32 mouse cellular contexts compared by ENCODE assay signal in genomic region chr8:106442740-106443139, GRCm38 (mm10). TPM values are rescaled to one million over a fixed set of nuclear protein-coding genes. Genes with fewer than 3 reads are reported as not detected.
DNase-seq lines count a peak whose midpoint lies in the region; ATAC-seq and TF ChIP-seq lines count a peak whose summit lies in the region.
"Had no signal": no experiment of that assay in that cellular context is flagged by ENCODE, and none has a peak within 500 bp of the region (broad histone marks: within the 10 kb centered on the region; RNA-seq: fewer than 3 reads in every experiment).

No protein-coding gene starts in this region.

- no peak for ATAC-seq in kidney, postnatal 0 days (replicated peaks; ENCODE audit: low FRiP score, low read depth)
- no peak for ATAC-seq in intestine, embryonic 16.5 days
- ATAC-seq: activated CD4-positive, CD25-positive, alpha-beta regulatory T cell, adult 4 months; forebrain, embryonic 14.5 days; forebrain, embryonic 16.5 days; Patski had no signal

- TF ChIP-seq POLR2A in ES-Bruce4 (IDR thresholded peaks at IDR 0.05; ENCODE audit: insufficient read depth, low read length) = no peak

- no peaks in the 10 kb centered on the region for H3K27me3 ChIP-seq in kidney, postnatal 0 days (ENCODE audit: insufficient read depth, low read length)
- no peaks in the 10 kb centered on the region for H3K27me3 ChIP-seq in ES-Bruce4 (ENCODE audit: control insufficient read depth, insufficient read depth, low read length, poor library complexity, severe bottlenecking)
- no peaks in the 10 kb centered on the region for H3K27me3 ChIP-seq in intestine, embryonic 16.5 days (replicated peaks; ENCODE audit: control insufficient read depth, insufficient read depth, low read length)
- H3K27me3 ChIP-seq: embryonic facial prominence, embryonic 13.5 days; embryonic facial prominence, embryonic 15.5 days; forebrain, embryonic 12.5 days; Patski had no signal

- no peaks in the 10 kb centered on the region; the same call in 1 of the 2 replicates for H3K4me1 ChIP-seq in kidney, postnatal 0 days (replicated peaks; ENCODE audit: insufficient read depth, low read length)
- H3K4me1 ChIP-seq in ES-Bruce4 (ENCODE audit: control insufficient read depth, insufficient read depth, low read length) = no peaks in the 10 kb centered on the region
- no peaks in the 10 kb centered on the region for H3K4me1 ChIP-seq in intestine, embryonic 16.5 days (ENCODE audit: control insufficient read depth, insufficient read depth, low read length)
- H3K4me1 ChIP-seq: embryonic facial prominence, embryonic 13.5 days; embryonic facial prominence, embryonic 15.5 days; forebrain, embryonic 10.5 days; forebrain, embryonic 12.5 days had no signal

- no peaks in the 10 kb centered on the region for H3K36me3 ChIP-seq in kidney, postnatal 0 days (ENCODE audit: insufficient read depth, low read length)
- H3K36me3 ChIP-seq in ES-Bruce4 (ENCODE audit: control insufficient read depth, insufficient read depth, low read length, poor library complexity, severe bottlenecking) = no peaks in the 10 kb centered on the region
- no peaks in the 10 kb centered on the region for H3K36me3 ChIP-seq in intestine, embryonic 16.5 days (ENCODE audit: control insufficient read depth, insufficient read depth, low read length)
- H3K36me3 ChIP-seq: embryonic facial prominence, embryonic 13.5 days; embryonic facial prominence, embryonic 15.5 days; forebrain, embryonic 10.5 days; forebrain, embryonic 12.5 days; G1E had no signal

- DNase-seq in kidney, postnatal 0 days (ENCODE audit: low spot score) = no peak
- no peak for DNase-seq in kidney, adult 18-20 months
- DNase-seq in ES-CJ7 (ENCODE audit: low read depth, low spot score) = peak; percentile 78
- peak; percentile 85 for DNase-seq in R1 (ENCODE audit: low read depth, low spot score)
- DNase-seq in gastrocnemius, postnatal 25 days = no peak
- DNase-seq in left cerebral cortex, adult 8-10 months (ENCODE audit: low spot score in 2 of 2) = no peak
- DNase-seq: adrenal gland, adult 8-10 months; adrenal gland, postnatal 14 days; adrenal gland, postnatal 36 days; cerebellum, adult 18-20 months; cerebellum, adult 8-10 months; cerebellum, adult 9-11 months; cerebellum, postnatal 14 days; cerebellum, postnatal 36 days; embryo, embryonic 11 days had no signal

- TF ChIP-seq CTCF in kidney, postnatal 0 days (IDR thresholded peaks at IDR 0.05; ENCODE audit: low read depth) = no peak
- no peak for TF ChIP-seq CTCF in ES-Bruce4 (IDR thresholded peaks at IDR 0.05; ENCODE audit: low read depth, low read length)

- H3K27ac ChIP-seq in kidney, postnatal 0 days = peak overlapping the region; percentile 25; the same call in 1 of the 2 replicates
- peak overlapping the region; percentile 52 for H3K27ac ChIP-seq in ES-Bruce4 (ENCODE audit: insufficient read depth, low read length)
- no peak overlapping the region for H3K27ac ChIP-seq in intestine, embryonic 16.5 days (ENCODE audit: low read length)
- H3K27ac ChIP-seq: embryonic facial prominence, embryonic 13.5 days; embryonic facial prominence, embryonic 15.5 days; forebrain, embryonic 10.5 days; forebrain, embryonic 12.5 days had no signal

- whole genome bisulfite sequencing in kidney, postnatal 0 days = 95% methylated on average over 1 of the region's 1 CpGs
- WGBS in intestine, embryonic 16.5 days = 86% methylated on average over 1 of the region's 1 CpGs

- no peak overlapping the region for H3K4me2 ChIP-seq in kidney, postnatal 0 days (ENCODE audit: low read length)
- no peak overlapping the region for H3K4me2 ChIP-seq in intestine, embryonic 16.5 days (ENCODE audit: low read depth, low read length)
- H3K4me2 ChIP-seq: embryonic facial prominence, embryonic 13.5 days; embryonic facial prominence, embryonic 15.5 days; forebrain, embryonic 12.5 days had no signal

- TF ChIP-seq EP300 in ES-Bruce4 (IDR thresholded peaks at IDR 0.05; ENCODE audit: insufficient read depth, low read depth, low read length) = peak; percentile 69; the same call in 1 of the 2 replicates

- H3K4me3 ChIP-seq in kidney, postnatal 0 days (replicated peaks; ENCODE audit: low read depth, low read length) = no peak overlapping the region
- H3K4me3 ChIP-seq in ES-Bruce4 (ENCODE audit: low read depth, low read length) = no peak overlapping the region
- no peak overlapping the region for H3K4me3 ChIP-seq in intestine, embryonic 16.5 days (ENCODE audit: low read length)
- H3K4me3 ChIP-seq: embryonic facial prominence, embryonic 13.5 days; embryonic facial prominence, embryonic 15.5 days; erythroblast, embryonic 14.5 days; forebrain, embryonic 10.5 days; forebrain, embryonic 12.5 days had no signal

- no peaks in the 10 kb centered on the region for H3K9me3 ChIP-seq in kidney, postnatal 0 days (replicated peaks; ENCODE audit: low read length)
- H3K9me3 ChIP-seq in ES-Bruce4 (replicated peaks; ENCODE audit: control insufficient read depth, insufficient read depth, low read length, poor library complexity, severe bottlenecking) = peaks cover 4% of the 10 kb centered on the region; the same call in 1 of the 2 replicates
- no peaks in the 10 kb centered on the region for H3K9me3 ChIP-seq in intestine, embryonic 16.5 days (ENCODE audit: control insufficient read depth, low read length)
- H3K9me3 ChIP-seq: embryonic facial prominence, embryonic 13.5 days; embryonic facial prominence, embryonic 15.5 days; forebrain, embryonic 10.5 days; forebrain, embryonic 12.5 days; G1E had no signal

- no peak overlapping the region for H3K9ac ChIP-seq in kidney, postnatal 0 days (ENCODE audit: low read depth, low read length)
- H3K9ac ChIP-seq in ES-Bruce4 (ENCODE audit: low read depth, poor library complexity, severe bottlenecking) = no peak overlapping the region
- H3K9ac ChIP-seq in intestine, embryonic 16.5 days (ENCODE audit: low read depth, low read length) = no peak overlapping the region
- H3K9ac ChIP-seq: embryonic facial prominence, embryonic 13.5 days; embryonic facial prominence, embryonic 15.5 days; forebrain, embryonic 12.5 days had no signal

RNA-seq across cellular contexts. Expression of gene Zfp90, which starts 27.6 kb away (rescaled TPM):
- polyA plus RNA-seq in kidney, postnatal 0 days (2015; fragmentation: Nextera tagmentation; extraction: Ambion mirVana) = 14.1 and 15.2 TPM in 2 replicates
- polyA plus RNA-seq in ES-Bruce4 (2011; ENCODE audit: insufficient read depth, insufficient read length, low read depth, missing spikeins) = 7.1 and 8.0 TPM in 2 replicates
- 11.9 and 12.5 TPM in 2 replicates for polyA plus RNA-seq in intestine, embryonic 16.5 days (2015; fragmentation: Nextera tagmentation; extraction: Ambion mirVana)
- 1 to 10 TPM; 1.4 to 2.0 TPM for total RNA-seq in gastrocnemius, postnatal 25 days (2021)
- 10 to 100 TPM; 11.8 to 13.6 (median 12.9) TPM for total RNA-seq in left cerebral cortex, adult 8-10 months (2022)
- polyA plus RNA-seq: G1E had no signal

RNA-seq across cellular contexts. Expression of gene 6030452D12Rik, which starts 57.6 kb away (rescaled TPM):
- polyA plus RNA-seq in kidney, postnatal 0 days (2015; fragmentation: Nextera tagmentation; extraction: Ambion mirVana) = not detected in 2 replicates
- not detected in 2 replicates for polyA plus RNA-seq in ES-Bruce4 (2011; ENCODE audit: insufficient read depth, insufficient read length, low read depth, missing spikeins)
- not detected in 2 replicates for polyA plus RNA-seq in intestine, embryonic 16.5 days (2015; fragmentation: Nextera tagmentation; extraction: Ambion mirVana)
- not detected for total RNA-seq in gastrocnemius, postnatal 25 days (2021)
- not detected for total RNA-seq in left cerebral cortex, adult 8-10 months (2022)
- total RNA-seq: adrenal gland, adult 18-20 months; adrenal gland, adult 8-10 months; adrenal gland, postnatal 14 days; adrenal gland, postnatal 36 days; common myeloid progenitor, adult 5-6 weeks; G1E had no signal
- polyA plus RNA-seq: activated CD4-positive, CD25-positive, alpha-beta regulatory T cell, adult 4 months; C2C12; embryonic facial prominence, embryonic 11.5 days; embryonic facial prominence, embryonic 13.5 days; embryonic facial prominence, embryonic 15.5 days; erythroblast, embryonic 14.5 days; forebrain, embryonic 10.5 days; forebrain, embryonic 12.5 days; forebrain, embryonic 14.5 days; forebrain, embryonic 16.5 days; frontal cortex, adult 2 months; G1E; Patski had no signal

Comparison
In these comparisons a context has a peak if more than half of its experiments do, and no peak if none do; other contexts are left out.
1. DNase-seq: peak in ES-CJ7 (single experiment) and R1 (single experiment); none in kidney, postnatal 0 days (single experiment), kidney, adult 18-20 months (single experiment), gastrocnemius, postnatal 25 days (single experiment) and left cerebral cortex, adult 8-10 months (0 of 2).